Mouse (Mus musculus): Measurements from ENCODE around the gene Nr6a1. TPM values are rescaled to one million over a fixed set of nuclear protein-coding genes. Genes with fewer than 3 reads are reported as not detected.
A peak's percentile ranks its signal among the peaks of the same experiment; 100 is the strongest.

Nr6a1 gene
- 0.70 and 1.3 TPM in 2 replicates for polyA plus RNA-seq (2012; rRNA removed)

GRCm38 (mm10) chr2:38927115-38927979 is at the start of gene Nr6a1:
Gene Nr6a1 (minus strand): TSS chr2:38927688.
- no peak for TF ChIP-seq POLR2A (IDR thresholded peaks at IDR 0.05; ENCODE audit: low read depth, low read length)
- peak; percentile 89 for TF ChIP-seq CTCF (IDR thresholded peaks at IDR 0.05; ENCODE audit: extremely low read depth, insufficient read depth, insufficient read length, insufficient replicate concordance)
- peaks cover 10% of the 10 kb centered on the region; the same call in 1 of the 2 replicates for H3K4me1 ChIP-seq (ENCODE audit: control insufficient read depth, insufficient read depth, insufficient read length)
- no peak within 1 kb of the TSS for H3K27ac ChIP-seq (ENCODE audit: insufficient read depth, low read length)
- 7% methylated on average over 19 of the region's 19 CpGs for WGBS
- H3K36me3 ChIP-seq (ENCODE audit: control insufficient read depth, insufficient read depth, low read length): no peaks in the 10 kb centered on the region
- H3K4me3 ChIP-seq (ENCODE audit: extremely low read depth, insufficient read depth, insufficient read length): peak within 1 kb of the TSS; percentile 49
- peaks cover 16% of the 10 kb centered on the region for H3K27me3 ChIP-seq (ENCODE audit: control insufficient read depth, insufficient read depth, low read length)
- DNase-seq (ENCODE audit: low read depth in 1 of 2, low spot score in 2 of 2): peak; percentile 37 to 50

- Histone ChIP-seq H3K27ac (ENCODE audit: insufficient read depth, low read length) (no peak overlapping the region), H3K27me3 (ENCODE audit: control insufficient read depth, insufficient read depth, low read length) (no peaks in the 10 kb centered on the region), H3K4me3 (ENCODE audit: extremely low read depth, insufficient read depth, insufficient read length) (no peak overlapping the region), H3K36me3 (ENCODE audit: control insufficient read depth, insufficient read depth, low read length) (no peaks in the 10 kb centered on the region), H3K4me1 (ENCODE audit: control insufficient read depth, insufficient read depth, insufficient read length) (no peaks in the 10 kb centered on the region)
- no peak for DNase-seq (ENCODE audit: low read depth in 1 of 2, low spot score in 2 of 2)
- WGBS: 87% methylated on average over 21 of the region's 21 CpGs
- no peak for TF ChIP-seq POLR2A (IDR thresholded peaks at IDR 0.05; ENCODE audit: low read depth, low read length)
- no peak for TF ChIP-seq CTCF (IDR thresholded peaks at IDR 0.05; ENCODE audit: extremely low read depth, insufficient read depth, insufficient read length, insufficient replicate concordance)
These were observed 48.7 kb upstream of the Nr6a1 start for GRCm38 (mm10) chr2:38975941-38976805.

GRCm38 (mm10) chr2:38975181-38975580 is 47.7 kb upstream of the Nr6a1 start:
- whole genome bisulfite sequencing: 91% methylated on average over 3 of the region's 3 CpGs
- Histone ChIP-seq H3K4me3 (ENCODE audit: extremely low read depth, insufficient read depth, insufficient read length) (no peak overlapping the region), H3K4me1 (ENCODE audit: control insufficient read depth, insufficient read depth, insufficient read length) (no peaks in the 10 kb centered on the region), H3K27me3 (ENCODE audit: control insufficient read depth, insufficient read depth, low read length) (no peaks in the 10 kb centered on the region), H3K27ac (ENCODE audit: insufficient read depth, low read length) (no peak overlapping the region), H3K36me3 (ENCODE audit: control insufficient read depth, insufficient read depth, low read length) (no peaks in the 10 kb centered on the region)
- TF ChIP-seq CTCF (IDR thresholded peaks at IDR 0.05; ENCODE audit: extremely low read depth, insufficient read depth, insufficient read length, insufficient replicate concordance) (no peak), POLR2A (IDR thresholded peaks at IDR 0.05; ENCODE audit: low read depth, low read length) (no peak)
- DNase-seq (ENCODE audit: low read depth in 1 of 2, low spot score in 2 of 2): no peak

GRCm38 (mm10) chr2:38974171-38974570 is 46.7 kb upstream of the Nr6a1 start:
- no peak for DNase-seq (ENCODE audit: low read depth in 1 of 2, low spot score in 2 of 2)
- TF ChIP-seq POLR2A (IDR thresholded peaks at IDR 0.05; ENCODE audit: low read depth, low read length) (no peak), CTCF (IDR thresholded peaks at IDR 0.05; ENCODE audit: extremely low read depth, insufficient read depth, insufficient read length, insufficient replicate concordance) (no peak)
- Histone ChIP-seq H3K36me3 (ENCODE audit: control insufficient read depth, insufficient read depth, low read length) (no peaks in the 10 kb centered on the region), H3K27ac (ENCODE audit: insufficient read depth, low read length) (no peak overlapping the region), H3K4me1 (ENCODE audit: control insufficient read depth, insufficient read depth, insufficient read length) (no peaks in the 10 kb centered on the region), H3K4me3 (ENCODE audit: extremely low read depth, insufficient read depth, insufficient read length) (no peak overlapping the region), H3K27me3 (ENCODE audit: control insufficient read depth, insufficient read depth, low read length) (no peaks in the 10 kb centered on the region)
- 50% methylated on average over 2 of the region's 2 CpGs for WGBS

GRCm38 (mm10) chr2:38973701-38974100 is 46.2 kb upstream of the Nr6a1 start:
- Histone ChIP-seq H3K27ac (ENCODE audit: insufficient read depth, low read length) (no peak overlapping the region), H3K4me1 (ENCODE audit: control insufficient read depth, insufficient read depth, insufficient read length) (no peaks in the 10 kb centered on the region), H3K27me3 (ENCODE audit: control insufficient read depth, insufficient read depth, low read length) (no peaks in the 10 kb centered on the region), H3K4me3 (ENCODE audit: extremely low read depth, insufficient read depth, insufficient read length) (no peak overlapping the region), H3K36me3 (ENCODE audit: control insufficient read depth, insufficient read depth, low read length) (no peaks in the 10 kb centered on the region)
- WGBS: 79% methylated on average over 7 of the region's 7 CpGs
- no peak for DNase-seq (ENCODE audit: low read depth in 1 of 2, low spot score in 2 of 2)
- TF ChIP-seq CTCF (IDR thresholded peaks at IDR 0.05; ENCODE audit: extremely low read depth, insufficient read depth, insufficient read length, insufficient replicate concordance) (no peak), POLR2A (IDR thresholded peaks at IDR 0.05; ENCODE audit: low read depth, low read length) (no peak)

GRCm38 (mm10) chr2:38973223-38973622 is 45.7 kb upstream of the Nr6a1 start:
- H3K27me3 ChIP-seq (ENCODE audit: control insufficient read depth, insufficient read depth, low read length): no peaks in the 10 kb centered on the region
- WGBS: 34% methylated on average over 2 of the region's 2 CpGs
- DNase-seq (ENCODE audit: low read depth in 1 of 2, low spot score in 2 of 2): no peak
- no peak overlapping the region for H3K27ac ChIP-seq (ENCODE audit: insufficient read depth, low read length)
- TF ChIP-seq POLR2A (IDR thresholded peaks at IDR 0.05; ENCODE audit: low read depth, low read length) (no peak), CTCF (IDR thresholded peaks at IDR 0.05; ENCODE audit: extremely low read depth, insufficient read depth, insufficient read length, insufficient replicate concordance) (no peak)
- H3K36me3 ChIP-seq (ENCODE audit: control insufficient read depth, insufficient read depth, low read length): no peaks in the 10 kb centered on the region
- H3K4me3 ChIP-seq (ENCODE audit: extremely low read depth, insufficient read depth, insufficient read length): no peak overlapping the region
- H3K4me1 ChIP-seq (ENCODE audit: control insufficient read depth, insufficient read depth, insufficient read length): no peaks in the 10 kb centered on the region
